Mouse (Mus musculus): ENCODE measurements at regions not wholly inside any gene's neighbourhood (a gene's known extent, or its start where the extent isn't known, plus 50 kb on each side); places are given as distances from the start of the nearest gene placed in this dataset.

- Histone ChIP-seq H3K36me3 (ENCODE audit: control insufficient read depth, insufficient read depth, low read length) (no peaks in the 10 kb centered on the region), H3K27ac (ENCODE audit: low read depth) (no peak overlapping the region), H3K4me3 (ENCODE audit: low read depth, low read length) (no peak overlapping the region), H3K4me1 (replicated peaks; ENCODE audit: control insufficient read depth, insufficient read depth, low read length) (no peaks in the 10 kb centered on the region), H3K4me2 (ENCODE audit: low read length) (no peak overlapping the region), H3K9ac (ENCODE audit: low read length) (no peak overlapping the region), H3K9me3 (ENCODE audit: control insufficient read depth, low read length) (no peaks in the 10 kb centered on the region), H3K27me3 (replicated peaks; ENCODE audit: control insufficient read depth, insufficient read depth, low read length) (no peaks in the 10 kb centered on the region)
- WGBS = 66% methylated on average over 2 of the region's 2 CpGs
- DNase-seq (ENCODE audit: low spot score) = no peak
- no peak for ATAC-seq (replicated peaks; ENCODE audit: low FRiP score, low TSS enrichment, low read depth)
Measured at GRCm38 (mm10) chr3:120591183-120591582, 580.3 kb downstream of the Rwdd3 start.

GRCm38 (mm10) chr3:120570806-120571425 lies 600.6 kb downstream of the Rwdd3 start:
- H3K27ac ChIP-seq (ENCODE audit: low read depth) = no peak overlapping the region
- H3K4me2 ChIP-seq (ENCODE audit: low read length) = no peak overlapping the region
- WGBS = 62% methylated on average over 6 of the region's 6 CpGs
- no peak overlapping the region for H3K4me3 ChIP-seq (ENCODE audit: low read depth, low read length)
- no peak overlapping the region for H3K9ac ChIP-seq (ENCODE audit: low read length)
- ATAC-seq (replicated peaks; ENCODE audit: low FRiP score, low TSS enrichment, low read depth) (no peak), DNase-seq (ENCODE audit: low spot score) (no peak)
- no peaks in the 10 kb centered on the region for H3K9me3 ChIP-seq (ENCODE audit: control insufficient read depth, low read length)
- no peaks in the 10 kb centered on the region for H3K27me3 ChIP-seq (replicated peaks; ENCODE audit: control insufficient read depth, insufficient read depth, low read length)
- H3K4me1 ChIP-seq (replicated peaks; ENCODE audit: control insufficient read depth, insufficient read depth, low read length) = no peaks in the 10 kb centered on the region
- no peaks in the 10 kb centered on the region for H3K36me3 ChIP-seq (ENCODE audit: control insufficient read depth, insufficient read depth, low read length)

GRCm38 (mm10) chr3:120541556-120542476 lies 629.7 kb downstream of the Rwdd3 start:
- Histone ChIP-seq H3K4me2 (ENCODE audit: low read length) (no peak overlapping the region), H3K36me3 (ENCODE audit: control insufficient read depth, insufficient read depth, low read length) (no peaks in the 10 kb centered on the region), H3K9ac (ENCODE audit: low read length) (no peak overlapping the region), H3K4me1 (replicated peaks; ENCODE audit: control insufficient read depth, insufficient read depth, low read length) (no peaks in the 10 kb centered on the region), H3K27me3 (replicated peaks; ENCODE audit: control insufficient read depth, insufficient read depth, low read length) (no peaks in the 10 kb centered on the region), H3K4me3 (ENCODE audit: low read depth, low read length) (no peak overlapping the region), H3K9me3 (ENCODE audit: control insufficient read depth, low read length) (no peaks in the 10 kb centered on the region), H3K27ac (ENCODE audit: low read depth) (no peak overlapping the region)
- 55% methylated on average over 21 of the region's 21 CpGs for WGBS
- ATAC-seq (replicated peaks; ENCODE audit: low FRiP score, low TSS enrichment, low read depth) (no peak), DNase-seq (ENCODE audit: low spot score) (no peak)

- DNase-seq (ENCODE audit: low spot score) = no peak
- no peak overlapping the region for H3K9ac ChIP-seq (ENCODE audit: low read length)
- no peak for ATAC-seq (replicated peaks; ENCODE audit: low FRiP score, low TSS enrichment, low read depth)
- no peaks in the 10 kb centered on the region for H3K4me1 ChIP-seq (replicated peaks; ENCODE audit: control insufficient read depth, insufficient read depth, low read length)
- no peaks in the 10 kb centered on the region for H3K27me3 ChIP-seq (replicated peaks; ENCODE audit: control insufficient read depth, insufficient read depth, low read length)
- H3K4me2 ChIP-seq (ENCODE audit: low read length) = no peak overlapping the region
- H3K27ac ChIP-seq (ENCODE audit: low read depth) = no peak overlapping the region
- H3K36me3 ChIP-seq (ENCODE audit: control insufficient read depth, insufficient read depth, low read length) = no peaks in the 10 kb centered on the region
- 76% methylated on average over 3 of the region's 3 CpGs for WGBS
- no peaks in the 10 kb centered on the region for H3K9me3 ChIP-seq (ENCODE audit: control insufficient read depth, low read length)
- H3K4me3 ChIP-seq (ENCODE audit: low read depth, low read length) = no peak overlapping the region
Measured at GRCm38 (mm10) chr3:120533901-120534300, 637.6 kb downstream of the Rwdd3 start.

GRCm38 (mm10) chr3:120531880-120532580 lies 639.5 kb downstream of the Rwdd3 start:
- WGBS = 73% methylated on average over 9 of the region's 9 CpGs
- Histone ChIP-seq H3K4me1 (replicated peaks; ENCODE audit: control insufficient read depth, insufficient read depth, low read length) (no peaks in the 10 kb centered on the region), H3K27me3 (replicated peaks; ENCODE audit: control insufficient read depth, insufficient read depth, low read length) (no peaks in the 10 kb centered on the region), H3K9ac (ENCODE audit: low read length) (no peak overlapping the region), H3K9me3 (ENCODE audit: control insufficient read depth, low read length) (no peaks in the 10 kb centered on the region), H3K4me3 (ENCODE audit: low read depth, low read length) (no peak overlapping the region), H3K4me2 (ENCODE audit: low read length) (no peak overlapping the region), H3K27ac (ENCODE audit: low read depth) (no peak overlapping the region), H3K36me3 (ENCODE audit: control insufficient read depth, insufficient read depth, low read length) (no peaks in the 10 kb centered on the region)
- DNase-seq (ENCODE audit: low spot score) (no peak), ATAC-seq (replicated peaks; ENCODE audit: low FRiP score, low TSS enrichment, low read depth) (no peak)

- Histone ChIP-seq H3K4me1 (replicated peaks; ENCODE audit: control insufficient read depth, insufficient read depth, low read length) (no peaks in the 10 kb centered on the region), H3K9me3 (ENCODE audit: control insufficient read depth, low read length) (no peaks in the 10 kb centered on the region), H3K27me3 (replicated peaks; ENCODE audit: control insufficient read depth, insufficient read depth, low read length) (no peaks in the 10 kb centered on the region), H3K36me3 (ENCODE audit: control insufficient read depth, insufficient read depth, low read length) (no peaks in the 10 kb centered on the region), H3K9ac (ENCODE audit: low read length) (no peak overlapping the region), H3K4me3 (ENCODE audit: low read depth, low read length) (no peak overlapping the region), H3K4me2 (ENCODE audit: low read length) (no peak overlapping the region), H3K27ac (ENCODE audit: low read depth) (no peak overlapping the region)
- DNase-seq (ENCODE audit: low spot score) = no peak
- no peak for ATAC-seq (replicated peaks; ENCODE audit: low FRiP score, low TSS enrichment, low read depth)
- whole genome bisulfite sequencing = 89% methylated on average over 1 of the region's 1 CpGs
Measured at GRCm38 (mm10) chr3:120511651-120512050, 659.8 kb downstream of the Rwdd3 start.

- Histone ChIP-seq H3K4me3 (ENCODE audit: low read depth, low read length) (no peak overlapping the region), H3K36me3 (ENCODE audit: control insufficient read depth, insufficient read depth, low read length) (no peaks in the 10 kb centered on the region), H3K27ac (ENCODE audit: low read depth) (no peak overlapping the region), H3K4me1 (replicated peaks; ENCODE audit: control insufficient read depth, insufficient read depth, low read length) (no peaks in the 10 kb centered on the region), H3K9ac (ENCODE audit: low read length) (no peak overlapping the region), H3K27me3 (replicated peaks; ENCODE audit: control insufficient read depth, insufficient read depth, low read length) (no peaks in the 10 kb centered on the region), H3K4me2 (ENCODE audit: low read length) (no peak overlapping the region), H3K9me3 (ENCODE audit: control insufficient read depth, low read length) (peaks cover 3% of the 10 kb centered on the region; the same call in 1 of the 2 replicates)
- ATAC-seq (replicated peaks; ENCODE audit: low FRiP score, low TSS enrichment, low read depth) (no peak), DNase-seq (ENCODE audit: low spot score) (no peak)
- WGBS = 87% methylated on average over 4 of the region's 4 CpGs
Measured at GRCm38 (mm10) chr3:120498937-120499336, 672.6 kb downstream of the Rwdd3 start.

GRCm38 (mm10) chr3:120477934-120478333 lies 693.6 kb downstream of the Rwdd3 start:
- H3K4me2 ChIP-seq (ENCODE audit: low read length) = no peak overlapping the region
- no peak for ATAC-seq (replicated peaks; ENCODE audit: low FRiP score, low TSS enrichment, low read depth)
- H3K36me3 ChIP-seq (ENCODE audit: control insufficient read depth, insufficient read depth, low read length) = no peaks in the 10 kb centered on the region
- no peaks in the 10 kb centered on the region for H3K9me3 ChIP-seq (ENCODE audit: control insufficient read depth, low read length)
- WGBS = 71% methylated on average over 1 of the region's 1 CpGs
- no peak overlapping the region for H3K9ac ChIP-seq (ENCODE audit: low read length)
- H3K27me3 ChIP-seq (replicated peaks; ENCODE audit: control insufficient read depth, insufficient read depth, low read length) = no peaks in the 10 kb centered on the region
- 0 out of 2 replicates have a peak, but pooled peaks cover 2% of the 10 kb centered on the region for H3K4me1 ChIP-seq (replicated peaks; ENCODE audit: control insufficient read depth, insufficient read depth, low read length)
- no peak overlapping the region for H3K4me3 ChIP-seq (ENCODE audit: low read depth, low read length)
- no peak for DNase-seq (ENCODE audit: low spot score)
- H3K27ac ChIP-seq (ENCODE audit: low read depth) = no peak overlapping the region
